Mouse (Mus musculus) hindbrain, embryonic 13.5 days (tissue): Measurements from ENCODE around the gene Itgb7. TPM values are rescaled to one million over a fixed set of nuclear protein-coding genes. Genes with fewer than 3 reads are reported as not detected.
A peak's percentile ranks its signal among the peaks of the same experiment; 100 is the strongest.
"Not testable (repeated sequence)": the region's sequence is repeated elsewhere in the genome, so short reads cannot be mapped to it uniquely, and the experiment has no call there.

ENCODE experiments used
- ATAC-seq: fragments of 200-750 bp; cut with Nextera tagmentation; 2 replicates; pipeline ENCODE4 v1.8.0; 2017; ENCODE audit warnings: moderate TSS enrichment; ENCODE audit not compliant: low FRiP score
- H3K27ac ChIP-seq: fragments of 300-500 bp; sonication (generic); 2 replicates; pipeline ENCODE4 v1.5.1; 2015; ENCODE audit warnings: inconsistent platforms, mild to moderate bottlenecking, moderate library complexity
- H3K27me3 ChIP-seq: fragments of 300-500 bp; sonication (generic); 2 replicates; pipeline ENCODE4 v1.6.1; 2015; ENCODE audit warnings: mild to moderate bottlenecking, inconsistent platforms
- H3K36me3 ChIP-seq: fragments of 300-500 bp; sonication (generic); 2 replicates; pipeline ENCODE4 v1.6.1; 2015; ENCODE audit warnings: mild to moderate bottlenecking, inconsistent platforms
- H3K4me1 ChIP-seq: fragments of 300-500 bp; sonication (generic); replicated peaks from 2 replicates; pipeline ENCODE4 v1.6.1; 2015; ENCODE audit warnings: inconsistent platforms
- H3K4me2 ChIP-seq: fragments of 300-500 bp; sonication (generic); 2 replicates; pipeline ENCODE4 v1.6.1; 2015; ENCODE audit warnings: inconsistent platforms, mild to moderate bottlenecking, moderate library complexity
- H3K4me3 ChIP-seq: fragments of 300-500 bp; sonication (generic); 2 replicates; pipeline ENCODE4 v1.5.1; 2015; ENCODE audit warnings: mild to moderate bottlenecking, inconsistent platforms
- H3K9ac ChIP-seq: fragments of 300-500 bp; sonication (generic); 2 replicates; pipeline ENCODE4 v1.6.1; 2015; ENCODE audit warnings: mild to moderate bottlenecking, inconsistent platforms
- H3K9me3 ChIP-seq: fragments of 300-500 bp; sonication (generic); 2 replicates; pipeline ENCODE4 v1.6.1; 2016; ENCODE audit warnings: inconsistent platforms
- WGBS: fragments of 180-500 bp; shearing (Covaris S2); methylation state at CpG from one replicate; pipeline ENCODE4 v1.1.7; 2015; 5-methylcytosine and 5-hydroxymethylcytosine counted together
- polyA plus RNA-seq: library from polyadenylated mRNA; unstranded; fragments of >200 nt; fragmentation: Nextera tagmentation; extraction: Ambion mirVana; gene quantifications from 2 replicates; pipeline ENCODE4 v1.2.1, GENCODE M21; 2015

The Itgb7 gene
- polyA plus RNA-seq, 1 experiment from 2014 or later: 0.45 TPM

- Histone ChIP-seq H3K9me3 (no peaks in the 10 kb centered on the region), H3K9ac (no peak overlapping the region), H3K4me3 (no peak overlapping the region), H3K4me1 (peaks cover 20% of the 10 kb centered on the region), H3K27ac (no peak overlapping the region), H3K4me2 (no peak overlapping the region), H3K27me3 (peaks cover 47% of the 10 kb centered on the region), H3K36me3 (no peaks in the 10 kb centered on the region)
- no peak for ATAC-seq
- 88% methylated on average over 14 of the region's 14 CpGs for WGBS
Observed at GRCm38 (mm10) chr15:102238543-102239259, 7.0 kb upstream of the Itgb7 start.

- no peak for ATAC-seq
- Histone ChIP-seq H3K27ac (no peak overlapping the region), H3K9me3 (no peaks in the 10 kb centered on the region), H3K36me3 (no peaks in the 10 kb centered on the region), H3K27me3 (peaks cover 15% of the 10 kb centered on the region), H3K4me2 (no peak overlapping the region), H3K4me1 (peaks cover 9% of the 10 kb centered on the region), H3K9ac (peak overlapping the region; percentile 35; the same call in 1 of the 2 replicates), H3K4me3 (no peak overlapping the region)
- WGBS: 31% methylated on average over 21 of the region's 21 CpGs
Observed at GRCm38 (mm10) chr15:102235371-102236027, 3.8 kb upstream of the Itgb7 start.

GRCm38 (mm10) chr15:102233896-102234295, 2.2 kb upstream of the Itgb7 start:
- H3K4me3 ChIP-seq: no peak overlapping the region
- no peaks in the 10 kb centered on the region for H3K36me3 ChIP-seq
- ATAC-seq: no peak
- H3K27me3 ChIP-seq: 0 out of 2 replicates have a peak, but pooled peaks cover 5% of the 10 kb centered on the region
- H3K27ac ChIP-seq: no peak overlapping the region
- no peaks in the 10 kb centered on the region for H3K9me3 ChIP-seq
- 28% methylated on average over 2 of the region's 2 CpGs for WGBS
- no peak overlapping the region for H3K9ac ChIP-seq
- peaks cover 9% of the 10 kb centered on the region for H3K4me1 ChIP-seq
- H3K4me2 ChIP-seq: no peak overlapping the region

DNA sequence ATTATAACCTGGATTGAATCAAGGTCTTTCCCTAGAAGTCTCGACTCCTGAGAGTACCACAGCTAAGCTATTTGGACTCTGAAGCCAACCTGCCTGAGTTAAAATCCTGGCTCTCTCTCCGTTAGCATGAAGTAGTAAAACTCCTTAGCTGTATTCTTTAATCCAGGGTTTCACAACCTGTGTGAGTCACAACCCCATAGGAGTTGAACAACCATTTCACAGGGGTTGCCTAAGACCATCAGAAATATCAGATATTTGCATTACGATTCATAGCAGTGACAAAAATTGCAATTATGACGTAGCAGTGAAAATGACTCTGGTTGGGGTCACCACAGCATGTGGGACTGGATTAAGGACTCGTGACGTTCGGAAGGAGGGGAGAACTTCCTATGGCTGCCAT, 1.0 kb upstream of the Itgb7 start:
- no peaks in the 10 kb centered on the region for H3K36me3 ChIP-seq
- ATAC-seq: no peak
- no peak overlapping the region for H3K27ac ChIP-seq
- H3K9ac ChIP-seq: no peak overlapping the region
- H3K9me3 ChIP-seq: no peaks in the 10 kb centered on the region
- H3K4me2 ChIP-seq: no peak overlapping the region
- no peak overlapping the region for H3K4me3 ChIP-seq
- H3K4me1 ChIP-seq: peaks cover 9% of the 10 kb centered on the region
- 0 out of 2 replicates have a peak, but pooled peaks cover under 1% of the 10 kb centered on the region for H3K27me3 ChIP-seq
- WGBS: 89% methylated on average over 7 of the region's 7 CpGs

GRCm38 (mm10) chr15:102230408-102231321, 1.1 kb downstream of the Itgb7 start:
- Histone ChIP-seq H3K9ac (no peak overlapping the region), H3K4me3 (no peak overlapping the region), H3K27ac (no peak overlapping the region), H3K9me3 (no peaks in the 10 kb centered on the region), H3K4me2 (no peak overlapping the region), H3K36me3 (no peaks in the 10 kb centered on the region), H3K4me1 (peaks cover 9% of the 10 kb centered on the region), H3K27me3 (0 out of 2 replicates have a peak, but pooled peaks cover 3% of the 10 kb centered on the region)
- ATAC-seq: no peak
- WGBS: 87% methylated on average over 17 of the region's 17 CpGs

DNA sequence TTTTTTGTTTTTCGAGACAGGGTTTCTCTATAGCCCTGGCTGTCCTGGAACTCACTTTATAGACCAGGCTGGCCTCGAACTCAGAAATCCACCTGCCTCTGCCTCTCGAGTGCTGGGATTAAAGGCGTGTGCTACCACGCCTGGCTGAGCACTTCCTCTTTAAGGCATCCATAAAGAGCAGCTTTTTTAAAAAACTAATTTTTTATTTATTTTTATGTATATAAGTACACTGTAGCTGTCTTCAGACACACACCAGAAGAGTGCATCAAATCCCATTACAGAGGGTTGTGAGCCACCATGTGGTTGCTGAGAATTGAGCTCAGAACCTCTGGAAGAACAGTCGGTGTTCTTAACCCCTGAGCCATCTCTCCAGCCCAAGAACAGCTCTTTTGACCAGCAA, 6.1 kb downstream of the Itgb7 start:
- ATAC-seq, H3K4me2 ChIP-seq, H3K27ac ChIP-seq, H3K4me3 ChIP-seq, H3K9me3 ChIP-seq, H3K36me3 ChIP-seq, H3K9ac ChIP-seq: not testable (repeated sequence)
- 78% methylated on average over 6 of the region's 6 CpGs for WGBS
- Histone ChIP-seq H3K27me3 (peaks cover 38% of the 10 kb centered on the region), H3K4me1 (peaks cover 13% of the 10 kb centered on the region)

- no peaks in the 10 kb centered on the region for H3K36me3 ChIP-seq
- WGBS: 23% methylated on average over 21 of the region's 21 CpGs
- H3K27me3 ChIP-seq: peaks cover 38% of the 10 kb centered on the region
- H3K4me1 ChIP-seq: peaks cover 13% of the 10 kb centered on the region
- peak overlapping the region; percentile 44 for H3K4me3 ChIP-seq
- peak overlapping the region; percentile 67; the same call in 1 of the 2 replicates for H3K9ac ChIP-seq
- ATAC-seq: no peak; the same call in 1 of the 2 replicates
- peak overlapping the region; percentile 71 for H3K4me2 ChIP-seq
- H3K9me3 ChIP-seq: no peaks in the 10 kb centered on the region
- no peak overlapping the region for H3K27ac ChIP-seq
Observed at GRCm38 (mm10) chr15:102224992-102225617, 6.6 kb downstream of the Itgb7 start.

DNA sequence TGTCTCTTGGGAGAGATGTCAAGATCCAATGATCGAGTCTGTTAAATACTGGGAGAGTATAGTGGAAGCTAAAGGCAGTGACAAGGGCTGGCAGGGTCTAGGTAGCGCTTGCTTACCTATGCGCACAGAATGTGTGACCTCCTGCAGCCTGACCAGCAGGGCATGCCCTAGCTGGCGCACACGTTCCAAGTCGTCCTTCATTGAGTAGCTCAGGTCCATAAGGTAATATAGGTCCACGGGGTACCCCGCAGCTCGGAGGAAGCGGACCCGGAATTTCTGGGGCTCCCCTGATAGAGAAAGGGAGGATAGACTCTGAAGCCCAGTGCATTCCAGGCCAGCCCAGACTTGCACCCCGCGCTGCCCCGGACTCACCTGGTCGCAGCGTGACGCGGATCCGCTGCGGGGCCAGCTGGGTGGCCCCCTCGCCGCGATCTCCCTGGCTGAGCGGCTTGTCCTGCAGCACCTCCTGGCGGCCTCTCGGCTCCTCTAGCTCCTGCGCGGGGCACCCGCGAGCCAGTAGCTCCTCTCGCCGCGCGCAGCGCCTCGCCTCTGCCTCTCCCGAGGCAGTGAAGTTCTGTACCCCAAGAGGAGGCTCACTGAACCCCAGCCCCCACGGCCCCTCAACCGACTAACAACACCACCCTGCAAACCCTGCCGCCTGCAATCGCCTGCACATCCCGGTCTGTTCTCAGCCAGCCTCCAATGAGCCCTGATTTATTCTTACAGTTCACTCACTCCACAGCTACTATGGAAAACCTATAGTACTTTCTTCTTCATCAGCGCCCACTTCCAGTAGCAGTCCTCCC, 7.4 kb downstream of the Itgb7 start:
- Histone ChIP-seq H3K27me3 (peaks cover 38% of the 10 kb centered on the region), H3K4me1 (peaks cover 13% of the 10 kb centered on the region), H3K9ac (peak overlapping the region; percentile 67), H3K36me3 (no peaks in the 10 kb centered on the region), H3K9me3 (no peaks in the 10 kb centered on the region), H3K27ac (no peak overlapping the region), H3K4me2 (peak overlapping the region; percentile 71), H3K4me3 (peak overlapping the region; percentile 44)
- 3% methylated on average over 43 of the region's 43 CpGs for WGBS
- peak; percentile 80 for ATAC-seq

DNA sequence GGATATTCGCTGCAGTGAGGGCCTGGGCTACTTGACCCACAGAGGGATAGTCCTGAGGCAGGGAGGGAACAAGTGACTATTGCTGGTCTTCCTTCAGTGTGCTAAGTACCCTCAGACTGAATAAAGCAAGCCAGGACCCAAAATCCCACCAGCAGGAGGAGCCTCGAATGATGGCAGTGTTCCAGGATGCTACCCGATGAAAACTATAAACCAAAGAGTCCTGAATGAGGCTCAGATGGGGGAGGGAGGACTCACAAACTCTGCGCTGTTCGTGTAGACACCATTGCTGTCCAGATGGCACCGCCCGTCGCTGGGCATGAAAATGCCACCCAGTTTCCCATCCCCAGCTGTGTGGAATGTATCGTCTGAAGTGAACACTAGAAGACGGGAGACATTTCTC, 9.4 kb downstream of the Itgb7 start:
- no peak for ATAC-seq
- WGBS: 56% methylated on average over 10 of the region's 10 CpGs
- Histone ChIP-seq H3K9ac (no peak overlapping the region), H3K36me3 (peaks cover under 1% of the 10 kb centered on the region; the same call in 1 of the 2 replicates), H3K4me2 (no peak overlapping the region), H3K9me3 (no peaks in the 10 kb centered on the region), H3K4me3 (no peak overlapping the region), H3K4me1 (peaks cover 13% of the 10 kb centered on the region), H3K27ac (no peak overlapping the region), H3K27me3 (peaks cover 35% of the 10 kb centered on the region)

DNA sequence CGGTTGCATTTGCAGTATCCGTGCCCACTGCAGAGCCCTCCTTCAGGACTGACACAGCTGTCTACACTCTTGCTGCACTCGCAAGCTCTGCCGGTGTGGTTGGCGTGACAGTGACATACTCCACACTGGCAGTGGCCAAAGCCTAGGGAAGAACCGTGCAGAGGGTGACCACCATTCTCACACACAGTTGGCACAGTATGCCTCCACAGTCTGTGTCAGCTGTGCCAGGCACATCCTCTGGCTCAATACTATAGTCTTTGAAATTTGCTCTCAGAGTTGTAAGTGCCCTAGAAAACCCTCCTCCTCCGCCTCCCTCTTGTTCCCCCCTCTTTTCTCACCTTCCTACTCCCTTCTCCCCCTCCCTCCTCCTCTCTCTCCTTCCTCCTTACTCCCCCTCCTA, 14.4 kb downstream of the Itgb7 start:
- WGBS: 88% methylated on average over 7 of the region's 7 CpGs

More for the DNA sequence above, 14.4 kb downstream of the Itgb7 start:
- Histone ChIP-seq H3K9me3 (no peaks in the 10 kb centered on the region), H3K4me1 (no peaks in the 10 kb centered on the region), H3K4me2 (no peak overlapping the region), H3K4me3 (no peak overlapping the region), H3K9ac (no peak overlapping the region), H3K27me3 (peaks cover 5% of the 10 kb centered on the region; the same call in 1 of the 2 replicates), H3K27ac (no peak overlapping the region), H3K36me3 (peaks cover 47% of the 10 kb centered on the region)
- ATAC-seq: no peak
